Mouse (Mus musculus): ENCODE results near the gene Muc13.

Gene Muc13

GRCm38 (mm10) chr16:33769848-33770247, 24.0 kb upstream of the Muc13 start:
- DNase-seq (ENCODE audit: low read depth, low spot score) = peak; percentile 79

DNA sequence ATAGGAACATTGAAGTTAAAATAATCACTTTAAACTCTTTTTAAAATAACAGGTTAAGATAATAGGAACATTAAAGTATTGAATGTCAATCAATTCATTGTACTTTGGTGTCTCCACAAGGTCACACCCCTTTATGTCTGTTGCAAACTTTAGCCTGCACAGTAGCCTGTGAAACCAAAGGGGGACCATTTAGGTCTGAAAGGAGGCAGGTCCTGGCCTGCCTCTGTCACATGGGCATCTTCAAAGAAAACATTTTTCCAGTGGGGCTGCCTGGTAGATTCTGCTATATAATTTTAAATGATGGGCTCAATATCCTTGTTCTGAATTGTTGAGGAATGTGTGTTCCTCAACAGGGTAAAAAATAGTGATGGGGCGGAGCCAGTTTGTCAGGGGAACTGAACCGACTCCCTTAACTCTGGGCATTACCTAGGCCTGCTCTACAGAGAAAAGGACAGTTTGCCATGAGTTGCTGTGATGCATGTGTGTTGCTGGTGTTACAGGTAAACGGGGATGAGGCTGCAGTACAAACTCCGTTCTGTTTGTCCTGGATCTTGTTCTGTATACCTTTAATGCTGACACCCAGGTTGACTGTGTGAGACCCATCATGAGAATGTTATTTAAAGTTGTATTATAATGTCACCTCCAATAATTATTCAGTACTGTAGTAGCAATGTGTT, 22.9 kb upstream of the Muc13 start:
- DNase-seq (ENCODE audit: low read depth, low spot score) = no peak

DNA sequence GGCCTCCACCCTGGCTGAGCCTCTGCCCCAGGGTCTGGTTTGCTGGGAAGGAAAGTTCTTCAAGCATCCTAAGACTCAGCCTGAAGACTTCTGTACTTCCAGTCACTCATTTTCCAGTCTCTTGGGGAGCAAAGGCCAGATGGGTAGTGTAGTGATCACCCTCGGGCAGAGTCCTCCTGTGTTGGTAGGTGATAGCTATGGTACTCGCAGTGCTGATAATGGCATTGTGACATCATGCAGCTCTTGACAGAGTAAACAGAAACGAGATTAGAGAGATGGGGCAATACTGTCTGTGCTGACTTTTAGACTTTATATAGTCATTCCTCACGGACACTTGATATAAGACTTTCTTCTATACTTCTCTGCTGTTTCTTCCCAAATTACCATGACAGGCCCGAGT, 21.0 kb upstream of the Muc13 start:
- DNase-seq (ENCODE audit: low read depth, low spot score) = no peak

DNA sequence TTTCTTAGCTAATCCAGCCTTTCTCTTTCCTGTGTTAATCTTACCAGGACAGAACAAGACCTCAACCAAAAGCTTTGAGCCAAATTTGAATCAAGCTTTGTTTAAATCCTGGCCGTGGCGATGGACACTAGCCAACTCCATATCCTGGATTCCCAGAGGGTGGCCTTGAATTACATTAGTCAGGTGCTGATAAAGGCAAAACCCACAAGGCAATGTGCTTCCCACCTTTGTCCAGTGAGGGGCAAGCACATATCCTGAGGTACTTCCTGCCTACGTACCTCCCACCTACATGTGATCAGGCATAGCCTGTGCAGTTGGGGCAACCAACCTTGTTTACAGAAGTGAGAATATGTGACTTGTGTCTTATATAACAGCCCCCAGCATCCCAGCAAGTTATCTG, 18.9 kb upstream of the Muc13 start:
- DNase-seq (ENCODE audit: low read depth, low spot score) = no peak

- DNase-seq (ENCODE audit: low read depth, low spot score) = no peak
Measured at GRCm38 (mm10) chr16:33775733-33776335, 18.0 kb upstream of the Muc13 start.

GRCm38 (mm10) chr16:33776766-33777529, 16.9 kb upstream of the Muc13 start:
- no peak for DNase-seq (ENCODE audit: low read depth, low spot score)

DNA sequence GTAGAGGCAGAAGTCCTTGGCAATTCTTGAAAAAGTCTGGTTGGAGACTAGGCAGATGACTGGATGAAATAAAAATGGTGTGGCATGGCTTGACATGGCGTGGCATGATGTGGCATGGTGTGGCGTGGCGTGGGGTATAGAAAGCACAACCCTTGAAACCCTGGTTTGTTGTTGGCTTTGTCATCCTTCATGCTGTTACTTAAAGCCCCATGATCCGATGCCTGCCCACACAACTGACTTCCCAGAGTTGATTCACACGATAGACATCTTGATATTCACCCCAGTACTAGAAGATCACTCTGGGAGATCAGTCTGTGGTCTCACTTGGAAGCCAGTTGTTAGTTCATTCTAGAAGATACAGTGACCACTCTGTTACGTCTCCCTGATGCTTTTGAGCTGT, 16.2 kb upstream of the Muc13 start:
- DNase-seq (ENCODE audit: low read depth, low spot score) = no peak

- no peak for DNase-seq (ENCODE audit: low read depth, low spot score)
Measured at GRCm38 (mm10) chr16:33781789-33782728, 11.8 kb upstream of the Muc13 start.

- no peak for DNase-seq (ENCODE audit: low read depth, low spot score)
Measured at GRCm38 (mm10) chr16:33782729-33783091, 11.1 kb upstream of the Muc13 start.

DNA sequence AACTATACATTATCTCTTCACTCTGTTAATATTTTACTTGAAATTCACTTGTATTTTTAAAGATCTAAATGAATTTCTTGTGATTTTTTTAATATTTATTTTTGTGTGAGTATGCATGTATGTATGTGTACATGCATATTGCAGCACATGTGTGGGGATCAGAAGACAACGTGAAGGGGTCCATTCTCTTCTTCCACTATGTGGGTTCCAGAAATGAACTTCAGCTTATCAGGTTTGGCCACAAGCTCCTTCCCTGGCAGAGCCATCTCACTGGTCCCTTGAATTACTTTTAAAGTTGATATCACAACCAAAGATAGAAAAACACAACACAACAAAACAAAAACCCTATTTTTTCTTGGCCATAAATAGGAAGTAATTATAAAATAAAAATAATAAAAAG, 9.3 kb upstream of the Muc13 start:
- no peak for DNase-seq (ENCODE audit: low read depth, low spot score)

- no peak for DNase-seq (ENCODE audit: low read depth, low spot score)
Measured at GRCm38 (mm10) chr16:33785092-33785704, 8.6 kb upstream of the Muc13 start.

GRCm38 (mm10) chr16:33786657-33787390, 7.0 kb upstream of the Muc13 start:
- DNase-seq (ENCODE audit: low read depth, low spot score) = no peak

- DNase-seq (ENCODE audit: low read depth, low spot score) = no peak
Measured at GRCm38 (mm10) chr16:33795106-33795505, 1.3 kb downstream of the Muc13 start.

- no peak for DNase-seq (ENCODE audit: low read depth, low spot score)
Measured at GRCm38 (mm10) chr16:33795887-33796286, 2.0 kb downstream of the Muc13 start.

GRCm38 (mm10) chr16:33796756-33797155, 2.9 kb downstream of the Muc13 start:
- DNase-seq (ENCODE audit: low read depth, low spot score) = no peak

DNA sequence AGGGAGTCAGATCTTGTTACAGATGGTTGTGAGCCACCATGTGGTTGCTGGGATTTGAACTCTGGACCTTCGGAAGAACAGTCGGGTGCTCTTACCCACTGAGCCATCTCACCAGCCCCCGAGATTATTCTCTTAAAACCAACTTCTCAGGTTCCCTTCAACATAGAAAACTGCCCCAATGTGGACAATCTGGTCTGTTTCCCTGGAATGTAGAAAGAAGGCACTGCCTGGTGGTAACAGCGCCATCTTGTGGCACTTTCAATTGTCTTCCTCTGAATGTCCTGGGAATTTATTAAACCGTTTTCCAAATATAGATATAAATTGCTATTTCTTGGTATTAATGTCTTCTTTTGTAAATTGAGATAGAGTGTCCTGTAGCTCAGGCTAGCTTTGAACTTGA, 4.0 kb downstream of the Muc13 start:
- peak; percentile 26 for DNase-seq (ENCODE audit: low read depth, low spot score)

DNA sequence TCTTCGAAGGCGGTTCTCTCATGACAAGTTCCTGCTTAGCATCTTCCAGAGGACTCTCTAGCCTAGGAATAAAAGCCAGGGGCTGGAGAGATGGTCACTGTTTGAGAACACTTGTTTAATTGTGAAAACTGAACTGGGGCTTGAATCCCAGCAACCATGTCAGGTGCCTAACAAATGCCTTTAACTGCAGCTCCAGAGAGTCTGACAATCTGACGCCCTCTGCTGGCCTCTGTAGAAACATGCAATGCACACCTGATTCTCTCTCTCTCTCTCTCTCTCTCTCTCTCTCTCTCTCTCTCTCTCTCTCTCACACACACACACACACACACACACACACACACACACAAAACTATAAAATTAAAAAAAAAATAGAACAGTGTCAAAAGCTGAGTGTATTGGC, 16.2 kb downstream of the Muc13 start:
- peak; percentile 48 for DNase-seq (ENCODE audit: low read depth, low spot score)

DNA sequence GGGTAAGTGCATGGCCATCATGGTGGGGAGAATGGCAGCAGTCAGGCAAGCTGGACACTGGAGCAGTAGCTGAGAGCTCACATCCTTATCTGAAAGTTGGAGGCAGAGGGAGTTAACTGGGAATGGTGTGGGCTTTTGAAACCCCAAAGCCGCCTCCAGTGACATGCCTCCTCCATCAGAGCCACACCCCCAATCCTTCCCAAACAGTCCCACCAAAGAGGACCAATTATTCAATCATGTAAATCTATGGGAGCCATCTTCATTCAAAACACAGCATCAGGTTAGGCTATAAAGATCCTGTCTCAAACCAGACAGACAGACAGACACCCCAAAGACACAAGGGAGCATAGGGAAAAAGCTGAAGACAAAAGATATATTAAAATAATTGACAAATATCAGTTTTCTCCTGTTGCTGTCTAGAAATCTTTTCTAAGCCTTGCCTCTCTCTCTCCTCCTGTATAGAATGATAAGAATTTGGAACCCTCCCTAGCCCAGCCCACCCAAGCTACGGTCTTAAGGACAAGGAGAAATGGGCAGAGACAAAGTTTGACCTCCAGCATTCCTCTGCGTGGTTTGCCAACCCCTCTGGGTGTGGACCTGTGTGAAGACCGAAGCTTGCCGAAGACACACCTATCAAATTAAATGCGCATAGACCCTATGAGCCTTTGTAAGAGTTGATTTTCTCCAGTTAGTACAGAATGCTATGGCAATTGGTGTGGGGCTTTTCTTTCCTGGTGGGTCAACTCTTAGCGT, 24.8 kb downstream of the Muc13 start:
- no peak for DNase-seq (ENCODE audit: low read depth, low spot score)

DNA sequence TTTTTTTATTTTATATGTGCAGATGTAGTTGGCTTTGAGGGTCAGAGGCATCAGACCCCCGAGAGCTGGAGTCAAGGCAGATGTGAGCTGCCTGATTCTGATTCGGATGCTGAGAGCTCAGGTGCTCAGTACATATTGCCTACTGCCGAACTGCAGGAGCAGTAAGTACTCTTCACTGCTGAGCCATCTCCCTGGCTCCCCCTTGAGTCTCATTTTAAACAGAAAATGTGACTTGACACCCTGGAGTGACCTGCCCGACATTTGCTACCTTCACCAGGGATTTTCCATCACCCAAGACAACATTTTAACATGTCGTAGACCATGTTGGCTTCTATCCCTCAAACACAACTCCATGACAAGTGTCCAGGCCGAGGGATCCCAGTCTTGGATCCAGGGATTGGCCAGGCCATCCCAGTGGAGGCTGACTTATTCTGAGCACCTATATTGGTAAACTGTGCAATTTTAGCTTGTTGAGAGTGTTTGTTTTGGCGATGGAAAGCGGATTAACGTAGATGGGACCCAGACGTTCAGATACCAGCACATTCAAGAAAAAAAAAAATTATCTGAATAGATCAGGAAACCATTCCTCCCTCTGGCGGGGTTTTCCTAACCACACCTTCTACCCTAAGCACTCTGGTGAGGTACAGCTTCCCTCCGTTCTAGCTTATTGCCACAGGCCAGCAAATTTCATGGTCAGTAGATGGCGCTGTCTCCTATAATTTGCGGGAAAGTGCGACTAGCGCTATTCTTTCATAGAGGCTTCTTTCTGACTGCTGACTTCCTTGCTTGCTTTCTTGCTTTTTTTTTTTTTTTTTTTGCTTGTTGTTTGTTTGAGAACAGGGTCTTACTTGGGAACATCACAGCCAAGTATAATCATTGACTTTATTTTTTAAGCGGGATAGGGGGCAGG, 26.7 kb downstream of the Muc13 start:
- DNase-seq (ENCODE audit: low read depth, low spot score) = peak; percentile 74
